Mouse (Mus musculus) adrenal gland, postnatal 25 days (tissue): Measurements from ENCODE around the gene Zfp937. TPM values are rescaled to one million over a fixed set of nuclear protein-coding genes. Genes with fewer than 3 reads are reported as not detected.
"Not testable (repeated sequence)": the region's sequence is repeated elsewhere in the genome, so short reads cannot be mapped to it uniquely, and the experiment has no call there.

Experiments used
- DNase-seq: peaks from one replicate; pipeline ENCODE4 v3.0.0; 2021; ENCODE audit warnings: mixed read lengths
- long read RNA-seq: library from polyadenylated mRNA; stranded (forward); transcript quantifications from one replicate; pipeline ENCODE4 v2.0.0, GENCODE M21; 2021
- total RNA-seq: library from RNA; stranded (reverse); gene quantifications from 2 replicates; pipeline ENCODE4 v1.2.3, GENCODE M21; 2021

Gene Zfp937
- 9.1 and 10.3 TPM in 2 replicates for total RNA-seq
- long read RNA-seq, partial matches to known transcripts = 0 of 2 reads
- long read RNA-seq, other reads (novel, unspliced or antisense) = 2 of 2 reads

- peak; percentile 70 for DNase-seq
Observed at GRCm38 (mm10) chr2:150217600-150218362, at the start of gene Zfp937. Gene Zfp937, plus strand, starts transcription at chr2:150218073.

DNA sequence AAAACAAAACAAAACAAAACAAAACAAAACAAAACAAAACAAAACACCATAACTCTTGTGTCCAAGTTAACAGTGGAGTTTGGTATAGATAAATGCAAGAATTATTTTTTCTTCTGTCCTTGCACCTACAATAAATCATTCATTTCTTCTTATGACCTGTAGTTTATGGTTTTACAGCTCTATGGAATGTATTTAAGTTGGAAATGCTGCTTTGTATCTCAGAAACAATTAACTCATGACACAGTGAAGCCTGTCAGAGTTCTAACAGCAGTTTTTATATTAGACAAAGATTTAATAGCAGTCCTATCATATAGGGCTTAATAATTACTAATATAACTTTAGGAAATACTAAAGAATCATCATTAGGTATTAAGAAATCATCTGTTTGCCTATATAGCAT lies 44.0 kb upstream of the Zfp937 start:
- no peak for DNase-seq

DNA sequence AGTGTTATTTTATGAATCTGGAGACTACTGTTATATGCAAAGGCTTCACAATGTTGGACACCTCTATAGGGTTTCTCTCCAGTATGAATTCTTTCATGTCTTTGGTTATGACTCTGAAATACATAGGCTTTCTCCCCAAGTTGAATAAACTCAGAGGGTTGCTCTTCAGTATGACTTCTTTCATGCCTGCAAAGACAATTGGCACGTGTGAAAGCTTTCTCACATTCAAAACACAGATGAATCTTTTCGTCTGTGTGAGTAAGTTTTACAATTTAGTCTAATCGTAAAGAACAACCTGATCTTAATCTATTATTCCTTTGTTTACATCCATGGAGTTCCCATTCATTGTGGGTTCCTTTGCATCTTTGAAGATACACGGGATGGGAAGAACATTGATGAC lies 38.3 kb upstream of the Zfp937 start, which contains the start of gene Gm10770:
TSS of gene Gm10770 (minus strand) at position 101 of the 400 bp plus-strand sequence.
- DNase-seq = not testable (repeated sequence)

GRCm38 (mm10) chr2:150181046-150181445 lies 36.8 kb upstream of the Zfp937 start:
- not testable (repeated sequence) for DNase-seq

- DNase-seq = not testable (repeated sequence)
Observed at GRCm38 (mm10) chr2:150181570-150181999, 36.3 kb upstream of the Zfp937 start, which contains the start of gene Gm14139. Gene Gm14139, plus strand, starts transcription at chr2:150181755.

- DNase-seq = not testable (repeated sequence)
Observed at GRCm38 (mm10) chr2:150218363-150218725, 471 bp downstream of the Zfp937 start.

- not testable (repeated sequence) for DNase-seq
Observed at GRCm38 (mm10) chr2:150223263-150223662, 5.4 kb downstream of the Zfp937 start.

GRCm38 (mm10) chr2:150243211-150243610 lies 25.3 kb downstream of the Zfp937 start:
- no peak for DNase-seq

- DNase-seq = not testable (repeated sequence)
Observed at GRCm38 (mm10) chr2:150255491-150255890, 37.6 kb downstream of the Zfp937 start, which contains the start of gene Gm21994. Gene Gm21994, minus strand, starts transcription at chr2:150255591.

DNA sequence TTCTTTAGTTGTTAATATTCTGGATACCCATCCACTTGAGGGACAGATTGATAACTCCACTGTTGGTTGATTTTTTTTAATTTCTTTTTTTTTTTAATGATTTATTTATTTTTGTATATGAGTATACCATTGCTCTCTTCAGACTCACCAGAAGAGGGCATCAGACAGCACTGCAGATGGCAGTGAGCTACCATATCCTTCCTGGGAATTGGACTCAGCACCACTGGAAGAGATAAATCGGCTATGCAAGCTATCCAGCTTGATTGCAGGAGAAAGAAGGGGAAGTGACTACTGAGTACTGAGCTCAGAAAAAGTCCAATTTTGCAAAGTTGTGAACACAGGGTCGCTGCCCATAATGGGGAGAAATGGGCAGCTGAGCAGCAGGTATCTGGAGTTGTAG lies 39.0 kb downstream of the Zfp937 start:
- DNase-seq = not testable (repeated sequence)

DNA sequence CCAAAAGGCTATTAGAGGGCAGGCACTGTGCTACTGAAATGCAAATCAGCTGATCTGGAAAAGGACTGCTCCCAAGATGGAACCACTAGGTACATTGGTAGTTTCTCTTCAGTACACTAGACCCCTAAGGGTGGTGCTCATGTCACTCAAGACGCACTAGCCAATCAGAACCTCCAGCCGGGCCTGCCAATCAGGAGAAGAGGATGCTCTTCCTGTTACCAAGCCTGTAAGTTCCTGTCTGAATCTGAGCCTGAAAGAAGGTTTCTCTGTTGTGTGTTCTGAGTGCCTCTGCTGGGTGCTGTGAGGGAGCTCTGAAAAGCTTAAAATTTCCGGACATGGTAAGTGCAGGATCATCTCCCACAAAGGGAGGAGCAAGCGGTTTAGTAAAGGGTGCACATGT lies 39.4 kb downstream of the Zfp937 start, which contains the start of gene Gm14124:
TSS of gene Gm14124 (plus strand) at position 227 of the 400 bp plus-strand sequence.
- not testable (repeated sequence) for DNase-seq

Other genes starting within 250 kb of the Zfp937 start
- 8.2 and 8.8 TPM in 2 replicates for gene Zfp120, start 81.4 kb upstream of the Zfp937 start, total RNA-seq
- gene Gm10770, start 38.4 kb upstream of the Zfp937 start, total RNA-seq = not detected in 2 replicates
- 0.67 TPM in 1 of 2 replicates, not detected in the other for gene Gm14139, start 36.3 kb upstream of the Zfp937 start, total RNA-seq
- 8.2 and 9.8 TPM in 2 replicates for gene Gm21994, start 37.5 kb downstream of the Zfp937 start, total RNA-seq
- 0.61 and 0.62 TPM in 2 replicates for gene Gm14124, start 39.4 kb downstream of the Zfp937 start, total RNA-seq
- gene Gm10130, start 105.6 kb downstream of the Zfp937 start, total RNA-seq = 4.3 and 5.7 TPM in 2 replicates
- gene 3300002I08Rik, start 144.7 kb downstream of the Zfp937 start, total RNA-seq = 9.0 and 9.8 TPM in 2 replicates
- 8.4 and 8.8 TPM in 2 replicates for gene Zfp442, start 233.4 kb downstream of the Zfp937 start, total RNA-seq